Mouse (Mus musculus) v-Abl transformed pro-B cells (cell line): ENCODE results near the gene Drc7.

ENCODE experiments used
- in situ Hi-C, 2 experiments: fragments of 400-800 bp; cut with MboI; formaldehyde crosslinking; loops; one replicate each; pipeline ENCODE4 v1.15.1; 2025; ENCODE audit not compliant: unreplicated experiment in 2 of 2

Gene Drc7

DNA sequence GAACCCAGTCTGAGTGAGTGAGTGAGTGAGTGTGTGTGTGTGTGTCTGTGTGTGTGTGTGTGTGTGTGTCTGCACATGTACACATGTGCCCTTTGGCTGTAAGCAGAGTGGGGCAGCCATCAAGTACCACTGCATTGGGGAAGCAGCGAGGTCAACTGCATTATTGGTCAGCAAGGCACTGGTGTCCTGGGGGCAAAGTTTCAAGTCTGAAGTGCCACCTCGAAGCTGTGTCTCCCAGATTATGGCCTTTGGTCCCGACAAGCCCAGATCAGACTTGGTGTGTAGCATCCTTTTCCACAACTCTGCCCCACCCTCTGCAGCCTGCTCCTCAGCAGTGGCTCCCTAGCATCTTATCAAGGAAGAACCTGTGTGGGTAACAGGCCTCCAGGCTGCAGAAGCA, 57.7 kb downstream of the Drc7 start:
- in situ Hi-C loops, result no loop called here

DNA sequence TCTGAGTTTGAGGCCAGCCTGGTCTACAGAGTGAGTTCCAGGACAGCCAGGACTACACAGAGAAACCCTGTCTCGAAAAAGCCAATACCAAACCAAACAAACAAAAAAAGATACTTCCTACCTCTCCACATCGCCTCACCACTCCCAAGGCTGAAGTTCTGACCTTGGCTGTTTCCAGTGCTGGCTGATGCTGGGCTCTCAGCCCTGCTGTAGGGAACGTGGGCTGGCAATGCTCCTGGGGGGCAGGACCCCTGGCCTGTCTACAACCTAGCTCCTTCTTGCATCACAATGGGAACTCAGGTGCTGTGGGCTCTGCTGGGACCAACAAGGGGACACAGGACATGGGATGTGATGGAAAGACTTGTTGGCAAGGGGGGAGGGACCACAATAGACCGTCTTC, 58.2 kb downstream of the Drc7 start:
- in situ Hi-C loops, result no loop called here

DNA sequence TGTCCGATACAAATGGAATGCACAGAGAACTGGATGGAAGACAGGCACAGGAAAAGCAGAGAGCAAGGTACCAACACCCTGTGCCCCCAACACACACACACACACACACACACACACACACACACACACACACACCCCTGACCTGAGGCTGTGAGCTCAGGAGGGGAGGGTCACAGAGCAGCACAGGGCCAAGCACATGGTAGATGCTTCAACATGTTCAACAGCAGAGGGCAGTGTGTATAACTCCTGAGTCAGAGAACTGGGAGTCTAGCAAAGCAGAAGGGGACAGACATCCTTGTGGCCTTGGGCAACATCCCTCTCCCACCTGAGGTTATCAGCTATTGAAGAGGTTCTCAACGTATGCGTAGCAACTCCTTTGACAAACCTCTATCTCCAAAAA, 58.8 kb downstream of the Drc7 start:
- in situ Hi-C loops, result no loop called here

DNA sequence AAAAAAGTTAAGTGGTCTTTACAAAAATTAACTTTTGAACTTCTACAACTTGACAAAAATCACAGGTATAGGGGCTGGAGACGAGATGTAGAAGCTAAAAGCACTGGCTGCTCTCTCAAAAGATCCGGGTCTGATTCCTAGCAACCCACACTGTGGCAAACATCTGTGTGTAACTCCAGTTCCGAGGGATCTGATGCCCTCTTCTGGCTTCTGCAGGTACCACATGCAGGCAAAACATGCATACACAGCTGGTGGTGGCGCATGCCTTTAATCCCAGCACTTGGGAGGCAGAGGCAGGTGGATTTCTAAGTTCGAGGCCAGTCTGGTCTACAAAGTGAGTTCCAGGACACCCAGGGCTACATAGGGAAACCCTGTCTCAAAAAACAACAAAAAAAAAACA, 68.6 kb downstream of the Drc7 start:
- in situ Hi-C loops, result no loop called here

DNA sequence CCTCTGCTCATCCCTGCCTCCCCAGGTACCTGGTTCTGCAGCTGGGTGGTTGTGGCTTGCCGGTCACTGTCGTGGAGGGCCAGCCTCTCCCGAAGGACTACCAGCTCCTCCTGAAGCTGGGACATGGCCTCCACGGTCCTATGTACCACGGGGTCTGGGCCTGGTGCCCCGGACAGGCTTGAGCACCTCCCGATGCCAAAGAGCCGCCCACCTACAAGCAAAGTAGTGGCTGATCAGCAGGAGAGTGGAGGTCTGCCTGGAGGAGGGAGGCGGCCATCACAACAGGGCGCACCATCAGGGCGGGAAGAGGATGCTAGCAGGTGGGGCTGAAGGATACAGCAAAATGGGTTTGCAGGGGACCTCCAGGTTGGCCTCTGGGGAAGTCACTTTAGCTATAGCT, 71.6 kb downstream of the Drc7 start:
- in situ Hi-C loops, result no loop called here

DNA sequence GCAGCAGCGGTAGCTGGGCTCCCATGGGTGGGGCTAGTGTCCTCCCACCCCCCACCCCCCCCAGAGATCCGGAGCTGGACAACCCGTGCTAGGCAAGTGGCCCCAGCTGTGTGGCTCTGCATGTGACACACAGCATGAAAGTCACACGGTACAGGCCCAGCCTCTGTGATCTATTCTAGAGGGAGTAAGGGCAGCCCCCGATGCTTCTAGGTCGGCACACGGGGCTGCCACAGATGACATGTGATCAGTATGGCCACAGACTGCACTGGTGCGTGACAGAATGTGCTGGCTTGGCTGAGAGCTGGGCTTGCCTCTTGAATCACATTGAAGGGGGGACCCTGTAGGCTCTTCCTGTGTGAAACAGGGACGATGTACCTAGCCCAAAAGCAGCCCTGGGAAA, 72.8 kb downstream of the Drc7 start:
- in situ Hi-C loops, result no loop called here
